Mouse (Mus musculus) adrenal gland, postnatal 10 days (tissue): ENCODE data around the gene Lta. TPM values are rescaled to one million over a fixed set of nuclear protein-coding genes. Genes with fewer than 3 reads are reported as not detected.

Experiments
- DNase-seq: peaks from one replicate; pipeline ENCODE4 v3.0.0; 2021; ENCODE audit warnings: mixed read lengths
- microRNA-seq: library from miRNA; unstranded; fragments of <30 nt; microRNA quantifications from one replicate; pipeline ENCODE4 v1.2.0, GENCODE M21; 2021
- total RNA-seq, 2 experiments: library from RNA; stranded (reverse); gene quantifications; 2 replicates each; pipeline ENCODE4 v1.2.3; 2021

The Lta gene
- total RNA-seq, 2 experiments from 2014 or later = 0.81 to 0.97 TPM

- DNase-seq = no peak
Measured at GRCm38 (mm10) chr17:35157254-35157653, 47.9 kb downstream of the Lta start.

- no peak for DNase-seq
Measured at GRCm38 (mm10) chr17:35156461-35157200, 48.5 kb downstream of the Lta start.

GRCm38 (mm10) chr17:35155451-35155850, 49.7 kb downstream of the Lta start:
- DNase-seq = no peak

DNA sequence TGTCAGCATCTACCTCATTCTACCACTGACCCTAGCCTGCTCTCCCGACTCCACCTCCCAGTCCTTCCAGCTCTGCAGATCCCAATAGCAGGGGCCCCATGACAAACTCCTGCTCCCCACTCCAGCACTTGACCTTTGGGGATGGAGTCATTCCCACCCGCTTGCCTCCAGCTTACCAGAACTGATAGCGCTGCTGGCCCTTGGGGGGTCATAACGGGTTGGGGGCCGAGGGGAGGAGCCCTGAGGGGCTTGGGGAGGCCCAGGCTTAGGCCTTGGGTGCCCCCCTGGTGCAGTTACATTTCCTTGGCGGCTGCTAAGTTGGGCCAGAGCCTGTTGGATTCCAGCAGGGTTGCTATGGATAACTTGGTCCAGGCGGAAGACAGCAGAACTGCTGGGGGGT, 50.5 kb downstream of the Lta start:
- DNase-seq = no peak

- no peak for DNase-seq
Measured at GRCm38 (mm10) chr17:35153931-35154330, 51.2 kb downstream of the Lta start.

Small RNA genes lying within 50 kb of the gene (microRNA-seq; reads per million reads assigned to microRNA genes)
- not detected for gene Mir6973a
- not detected for gene Mir6974
- gene Mir6975 = not detected
- gene Mir8094 = not detected

Other genes starting within 250 kb of the Lta start
- gene Hspa1b, start 246.1 kb downstream of the Lta start, total RNA-seq = 10 to 100 TPM; 16.4 to 32.9 TPM
- not detected for gene Gm20481, start 235.4 kb downstream of the Lta start, total RNA-seq
- 10 to 100 TPM in 1 of 2 experiments, 1 to 10 TPM in 1; 7.3 to 13.6 TPM for gene Hspa1a, start 233.2 kb downstream of the Lta start, total RNA-seq
- gene Hspa1l, start 232.6 kb downstream of the Lta start, total RNA-seq = 1 to 10 TPM in 1 of 2 experiments, under 1 TPM in 1; 0.75 to 1.4 TPM
- gene Lsm2, start 223.5 kb downstream of the Lta start, total RNA-seq = 10 to 100 TPM; 39.0 to 42.8 TPM
- gene Vars, start 204.4 kb downstream of the Lta start, total RNA-seq = 10 to 100 TPM; 56.5 to 63.0 TPM
- 1 to 10 TPM in 1 of 2 experiments, under 1 TPM in 1; 0.72 to 1.5 TPM for gene Vwa7, start 188.8 kb downstream of the Lta start, total RNA-seq
- 1 to 10 TPM; 1.1 to 1.6 TPM for gene Sapcd1, start 177.3 kb downstream of the Lta start, total RNA-seq
- gene Msh5, start 158.6 kb downstream of the Lta start, total RNA-seq = 1 to 10 TPM; 2.3 to 5.0 TPM
- gene Clic1, start 155.4 kb downstream of the Lta start, total RNA-seq = 100 to 1,000 TPM in 1 of 2 experiments, 10 to 100 TPM in 1; 95.6 to 105 TPM
- 10 to 100 TPM; 35.2 to 51.7 TPM for gene Ddah2, start 146.3 kb downstream of the Lta start, total RNA-seq
- not detected for gene Ly6g6c, start 140.0 kb downstream of the Lta start, total RNA-seq
- gene Mpig6b, start 139.2 kb downstream of the Lta start, total RNA-seq = under 1 TPM; 0.24 to 0.30 TPM
- under 1 TPM in 1 of 2 experiments, not detected in 1; 0.27 TPM for gene Ly6g6e, start 128.4 kb downstream of the Lta start, total RNA-seq
- gene Ly6g6d, start 127.3 kb downstream of the Lta start, total RNA-seq = 1 to 10 TPM; 1.1 to 2.2 TPM
- under 1 TPM in 1 of 2 experiments, not detected in 1; 0.48 TPM for gene Ly6g6f, start 119.7 kb downstream of the Lta start, total RNA-seq
- gene Abhd16a, start 116.1 kb downstream of the Lta start, total RNA-seq = 10 to 100 TPM; 77.2 to 91.4 TPM
- gene Ly6g5c, start 97.1 kb downstream of the Lta start, total RNA-seq = not detected
- gene Ly6g5b, start 89.9 kb downstream of the Lta start, total RNA-seq = under 1 TPM; 0.30 to 0.91 TPM
- gene Gpank1, start 83.9 kb downstream of the Lta start, total RNA-seq = 10 to 100 TPM; 10.8 to 11.4 TPM
- 100 to 1,000 TPM; 198 to 200 TPM for gene Csnk2b, start 83.3 kb downstream of the Lta start, total RNA-seq
- gene D17H6S53E, start 79.0 kb downstream of the Lta start, total RNA-seq = 10 to 100 TPM; 26.0 to 28.5 TPM
- gene Apom, start 73.3 kb downstream of the Lta start, total RNA-seq = 100 to 1,000 TPM in 1 of 2 experiments, 10 to 100 TPM in 1; 44.8 to 115 TPM
- gene Bag6, start 70.2 kb downstream of the Lta start, total RNA-seq = 100 to 1,000 TPM; 300 to 349 TPM
- 100 to 1,000 TPM; 182 to 212 TPM for gene Prrc2a, start 40.5 kb downstream of the Lta start, total RNA-seq
- gene Aif1, start 29.3 kb downstream of the Lta start, total RNA-seq = 1 to 10 TPM; 6.6 to 6.8 TPM
- gene Lst1, start 16.9 kb downstream of the Lta start, total RNA-seq = 10 to 100 TPM in 1 of 2 experiments, 1 to 10 TPM in 1; 10.0 to 10.5 TPM
- 10 to 100 TPM; 11.5 to 12.6 TPM for gene Ltb, start 10.9 kb downstream of the Lta start, total RNA-seq
- gene Tnf, start 3.3 kb downstream of the Lta start, total RNA-seq = 1 to 10 TPM; 1.3 to 1.4 TPM
- gene Gm16181, start 15.5 kb upstream of the Lta start, total RNA-seq = 1 to 10 TPM in 1 of 2 experiments, not detected in 1; 1.3 TPM
- 1 to 10 TPM; 5.6 to 9.4 TPM for gene Atp6v1g2, start 28.3 kb upstream of the Lta start, total RNA-seq
- 10 to 100 TPM; 17.3 to 17.5 TPM for gene Nfkbil1, start 30.4 kb upstream of the Lta start, total RNA-seq
- 100 to 1,000 TPM; 189 to 235 TPM for gene Ddx39b, start 36.4 kb upstream of the Lta start, total RNA-seq
- 100 to 1,000 TPM; 105 to 116 TPM for gene H2-D1, start 57.4 kb upstream of the Lta start, total RNA-seq
- gene H2-Q1, start 115.1 kb upstream of the Lta start, total RNA-seq = 1 to 10 TPM; 1.4 to 1.5 TPM
- gene H2-Q2, start 136.9 kb upstream of the Lta start, total RNA-seq = 1 to 10 TPM in 1 of 2 experiments, under 1 TPM in 1; 0.70 to 1.4 TPM
- 10 to 100 TPM; 18.5 to 22.0 TPM for gene H2-Q4, start 174.3 kb upstream of the Lta start, total RNA-seq
- 1 to 10 TPM; 3.2 to 4.6 TPM for gene H2-Q6, start 219.5 kb upstream of the Lta start, total RNA-seq
- 1 to 10 TPM; 5.1 to 5.2 TPM for gene H2-Q7, start 233.8 kb upstream of the Lta start, total RNA-seq